Mouse (Mus musculus) kidney, adult 8-10 months (tissue): ENCODE measurements around the gene Efcab3.
A peak's percentile ranks its signal among the peaks of the same experiment; 100 is the strongest.

Experiments
- DNase-seq, 2 experiments: peaks; one replicate each; pipeline ENCODE4 v3.0.0; 2022

Gene Efcab3

DNA sequence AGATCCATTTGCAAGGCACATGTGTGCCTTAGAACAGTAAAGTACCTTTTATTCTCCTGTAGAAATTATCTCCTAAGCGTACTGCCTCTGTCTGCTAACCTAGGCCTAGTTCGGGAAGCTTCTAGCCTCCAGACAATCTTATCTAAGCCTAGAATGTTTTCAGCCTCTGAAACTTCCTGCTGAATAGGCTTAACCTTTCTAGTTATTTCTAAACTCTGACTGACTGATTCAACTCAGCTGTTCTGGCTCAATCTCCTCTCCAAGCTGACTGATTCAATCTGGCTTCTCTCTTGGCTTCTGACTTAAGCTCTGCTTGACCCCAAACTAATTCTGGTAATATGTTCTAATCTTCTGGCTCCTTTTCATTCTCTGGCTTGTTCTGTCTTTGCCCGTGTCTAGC, 86.0 kb downstream of the Efcab3 start:
- DNase-seq: no peak

DNA sequence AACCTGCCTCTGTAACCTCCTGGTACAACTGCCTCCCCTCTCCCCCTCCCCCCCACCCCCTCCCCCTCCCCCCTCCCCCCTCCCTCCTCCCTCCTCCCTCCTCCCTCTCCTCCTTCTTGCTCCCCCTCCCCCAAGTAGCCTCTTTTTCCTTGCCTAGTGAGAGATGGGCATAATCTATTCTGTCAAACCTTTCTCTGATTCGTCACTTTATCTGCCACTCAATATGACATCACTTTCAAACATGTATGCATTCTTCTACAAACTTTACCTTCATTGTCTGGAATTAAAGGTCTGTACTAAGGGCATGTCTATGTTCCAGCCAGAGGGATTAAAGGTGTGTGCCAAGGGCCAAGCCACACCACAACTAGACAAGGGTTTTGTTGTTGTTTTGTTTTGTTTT, 86.4 kb downstream of the Efcab3 start:
- no peak for DNase-seq

DNA sequence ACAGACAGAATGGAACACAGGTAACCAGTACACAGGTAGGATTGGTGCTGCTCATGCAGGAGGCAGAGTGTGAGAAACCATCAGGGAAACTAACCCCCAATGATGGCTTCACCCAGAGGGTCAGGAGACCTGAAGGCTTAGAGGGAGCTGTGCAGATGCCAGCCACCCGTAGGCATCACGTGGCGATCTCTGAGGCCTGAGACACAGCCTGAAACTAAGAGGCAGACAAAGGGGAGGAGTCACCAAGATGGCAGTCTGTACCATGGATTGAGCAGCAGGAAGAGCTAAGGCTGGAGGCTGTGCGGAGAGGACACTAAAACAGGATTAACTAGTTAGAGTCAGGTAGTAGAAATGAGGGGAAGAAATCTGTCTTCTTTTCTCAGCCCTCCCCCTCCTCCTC, 87.3 kb downstream of the Efcab3 start:
- no peak for DNase-seq

GRCm38 (mm10) chr11:105151226-105152016, 88.0 kb downstream of the Efcab3 start:
- no peak for DNase-seq

DNA sequence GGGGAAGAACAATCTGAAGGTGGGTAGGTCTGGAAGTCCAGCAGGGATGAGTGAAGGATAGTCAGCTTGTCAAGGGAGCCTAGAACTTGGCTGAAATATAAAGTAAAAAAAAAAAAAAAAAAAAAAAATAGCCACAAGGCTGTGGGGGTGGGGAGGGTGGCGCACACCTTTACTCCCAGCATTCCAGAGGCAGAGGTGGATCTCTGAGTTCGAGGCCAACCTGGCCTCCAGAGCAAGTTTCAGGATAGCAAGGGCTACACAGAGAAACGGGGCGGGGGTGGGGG, 88.6 kb downstream of the Efcab3 start:
- no peak for DNase-seq

- no peak for DNase-seq
Observed at GRCm38 (mm10) chr11:105152357-105152899, 89.0 kb downstream of the Efcab3 start.

DNA sequence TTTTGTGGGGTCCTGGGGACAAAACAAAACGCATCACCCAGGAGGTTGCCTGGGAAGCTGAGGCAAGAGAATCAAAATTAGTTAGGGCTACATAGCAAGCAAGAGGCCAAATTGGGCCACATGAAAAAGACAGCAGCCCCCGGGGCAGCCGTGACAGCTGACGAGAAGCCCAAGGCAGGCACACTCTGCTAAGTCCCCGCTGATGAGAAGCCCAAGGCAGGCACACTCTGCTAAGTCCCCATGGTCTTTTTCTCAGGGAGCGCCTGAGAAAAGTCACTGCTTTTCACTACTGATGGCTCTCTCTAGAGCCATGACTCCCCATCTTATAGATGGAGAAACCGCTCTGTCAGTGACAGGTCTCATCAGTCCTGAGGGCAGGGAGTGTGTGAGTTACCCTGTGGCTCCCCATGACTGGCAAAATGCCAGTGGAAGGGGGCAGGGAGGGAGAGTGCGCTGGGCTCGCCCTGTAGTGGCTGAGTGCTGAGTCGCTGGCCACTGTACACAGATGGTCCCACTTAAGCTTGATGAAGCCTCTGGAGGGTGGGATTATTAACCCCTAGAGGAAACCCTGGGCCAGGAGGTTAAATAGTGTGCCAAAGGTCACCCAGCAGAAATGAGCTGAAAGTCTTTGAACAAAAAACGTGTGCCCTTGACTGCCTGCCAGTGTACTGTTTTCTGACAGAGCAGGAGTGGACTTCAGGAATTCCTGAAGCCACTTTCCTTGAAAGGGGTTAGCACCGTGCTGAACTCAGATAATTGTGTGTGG, 89.9 kb downstream of the Efcab3 start:
- peak; percentile 50 to 61 for DNase-seq

DNA sequence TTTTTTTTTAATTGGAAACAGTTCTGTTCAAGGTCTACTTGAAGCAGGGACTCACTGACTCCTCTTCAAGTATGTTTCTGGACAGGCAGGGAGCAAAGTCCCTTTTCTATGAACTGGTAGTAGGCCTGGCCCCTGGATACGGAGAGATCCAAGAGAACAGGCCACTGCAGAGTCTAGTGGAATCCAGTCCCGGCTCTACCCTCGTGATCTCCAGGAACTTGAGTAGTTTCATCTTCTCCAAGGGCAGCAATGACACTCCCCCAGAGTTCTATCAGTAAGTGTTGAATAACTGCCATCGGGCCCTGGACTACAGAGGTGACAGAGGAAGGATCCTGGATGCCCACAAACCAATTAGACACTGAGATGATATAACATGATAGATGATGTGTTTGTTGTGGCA, 92.5 kb downstream of the Efcab3 start:
- peak; percentile 63 to 77 for DNase-seq

DNA sequence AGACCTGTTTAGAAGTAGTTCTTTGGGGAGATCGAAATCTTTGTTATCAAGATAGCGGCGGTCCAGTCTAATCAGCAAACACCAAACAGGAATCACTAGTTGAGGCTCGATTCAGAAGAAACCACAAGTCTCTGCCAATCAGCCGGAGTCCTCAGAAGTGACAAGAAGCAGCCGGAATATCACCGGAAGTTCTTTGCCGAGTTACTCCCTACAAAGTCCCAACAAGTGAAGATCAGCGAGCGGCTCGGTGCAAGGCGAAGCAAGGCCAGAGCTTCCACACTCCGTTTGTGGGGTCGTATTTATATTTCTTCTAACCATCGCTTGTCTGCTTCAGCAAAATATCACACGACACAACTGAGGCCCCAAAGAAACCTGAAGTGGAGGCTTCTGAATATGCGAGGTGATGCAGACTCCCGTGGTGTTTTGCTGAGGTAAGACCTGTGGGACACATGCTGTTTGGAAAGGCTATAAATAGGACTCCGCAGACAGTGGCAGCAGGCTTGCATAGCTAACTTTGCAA, 93.4 kb downstream of the Efcab3 start:
- DNase-seq: peak in 1 of 2 experiments; percentile 19

DNA sequence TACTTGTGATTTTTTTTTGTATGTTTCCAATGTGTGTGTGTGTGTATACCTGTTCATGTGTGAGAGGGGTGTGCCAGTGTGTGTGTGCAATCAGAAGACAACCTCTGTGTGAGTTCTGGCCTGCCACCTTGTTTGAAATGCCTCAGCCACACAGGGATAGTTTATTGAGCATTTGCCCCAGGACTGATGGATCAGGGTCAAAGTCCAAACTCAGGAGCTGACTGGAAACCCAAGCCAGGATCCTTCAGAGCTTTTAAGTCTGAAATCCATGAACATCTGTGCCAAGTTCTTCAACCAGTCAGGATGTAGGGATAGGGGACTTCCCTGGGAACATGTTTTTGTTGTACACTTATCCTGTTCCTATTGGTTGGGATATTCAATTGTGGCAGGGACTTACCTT, 94.7 kb downstream of the Efcab3 start:
- peak; percentile 13 to 38 for DNase-seq

DNA sequence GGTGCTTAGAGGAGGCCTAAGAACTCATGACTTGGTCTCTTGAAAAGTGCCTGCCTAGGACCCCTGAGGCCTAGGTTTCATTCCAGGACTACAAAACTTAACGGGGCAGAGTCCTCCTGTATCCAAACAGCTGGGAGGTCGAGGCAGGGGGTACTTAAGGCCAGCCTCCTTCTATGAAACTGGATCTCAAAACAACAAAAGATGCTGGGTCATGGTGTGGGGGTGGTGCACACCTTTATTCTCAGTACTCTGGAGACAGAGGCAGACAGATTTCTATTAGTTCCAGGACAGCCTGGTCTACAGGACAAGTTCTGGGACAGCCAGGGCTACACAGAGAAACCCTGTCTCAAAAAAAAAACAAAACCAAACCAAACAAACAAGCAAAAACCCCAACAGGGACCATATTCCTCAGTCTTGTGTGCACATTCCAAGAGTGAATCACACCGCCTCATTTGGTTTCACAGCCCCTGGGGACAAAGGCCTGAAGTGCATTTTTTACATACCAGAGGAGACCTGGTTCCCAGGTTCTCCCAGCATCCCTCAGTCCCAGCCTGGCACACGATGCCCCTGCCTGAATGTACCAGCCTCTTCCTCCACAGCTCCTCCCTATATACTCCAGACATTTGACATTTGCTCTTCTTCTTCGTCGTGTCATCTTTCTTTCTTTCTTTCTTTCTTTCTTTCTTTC, 96.4 kb downstream of the Efcab3 start:
- DNase-seq: peak in 1 of 2 experiments; percentile 26

DNA sequence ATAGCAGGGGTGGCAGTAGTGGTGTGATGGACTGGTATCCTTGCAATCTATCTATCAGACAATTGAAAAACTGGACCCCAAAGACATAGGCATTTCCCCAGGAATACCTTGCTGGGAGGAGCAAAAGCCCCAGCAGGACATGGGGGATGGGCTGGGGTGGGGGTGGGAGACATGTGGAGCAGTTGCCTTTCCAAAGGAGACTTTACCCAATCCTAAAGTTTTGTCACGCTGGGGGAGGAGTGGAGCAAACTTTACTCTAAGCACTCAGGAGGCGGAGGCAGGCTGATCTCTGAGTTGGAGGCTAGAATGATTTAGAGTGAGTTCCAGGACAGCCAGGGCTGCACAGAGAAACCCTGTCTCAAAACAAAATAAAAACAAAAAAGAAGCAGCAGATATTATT, 98.0 kb downstream of the Efcab3 start:
- no peak for DNase-seq

DNA sequence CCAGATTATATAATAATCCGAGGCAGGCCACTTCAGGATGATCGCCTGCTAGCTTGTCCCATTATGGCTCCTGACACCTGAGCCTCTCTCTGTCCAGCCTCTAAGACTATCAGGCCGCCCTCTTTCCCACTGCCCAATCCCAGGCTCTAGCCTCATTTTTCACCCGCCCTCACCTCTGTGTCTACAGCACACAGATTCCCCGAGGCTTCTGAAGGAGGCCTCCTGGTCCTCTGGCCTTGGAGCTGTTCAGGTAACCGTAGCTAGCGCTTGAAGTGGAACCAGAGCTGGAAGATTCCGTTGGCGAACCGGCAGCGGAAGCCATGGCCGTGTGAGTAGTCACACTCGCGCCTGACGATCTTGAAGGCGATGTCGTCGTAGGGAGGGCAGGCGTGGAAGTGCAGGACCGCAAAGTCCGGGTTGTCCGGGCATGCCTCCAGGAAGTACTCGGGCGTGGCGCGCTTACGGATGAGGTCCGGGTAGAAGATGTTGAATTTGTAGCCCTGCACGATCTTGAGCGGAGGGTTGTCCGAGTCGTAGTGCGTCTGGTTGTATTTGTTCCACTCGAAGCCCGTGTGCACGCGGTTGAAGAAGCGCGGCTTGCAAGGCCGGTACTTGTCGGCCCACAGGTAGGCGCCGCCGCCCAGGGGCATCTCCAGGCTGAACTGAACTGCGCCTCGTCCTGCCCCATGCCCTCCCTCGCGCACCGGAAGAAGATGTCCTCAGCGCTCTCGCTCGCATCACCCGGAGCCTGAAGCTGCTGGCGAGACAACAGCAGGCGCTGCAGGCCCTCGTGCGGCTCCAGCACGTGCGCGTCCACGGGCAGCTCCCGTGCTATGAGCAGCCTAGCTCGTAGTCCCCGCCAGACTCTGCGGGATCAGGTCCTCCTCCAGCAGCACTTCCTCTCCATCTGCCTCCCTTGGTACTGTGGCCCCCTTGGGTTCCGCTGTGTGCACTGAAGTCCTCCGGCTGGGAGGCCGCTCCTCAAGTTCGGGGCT, 101.4 kb downstream of the Efcab3 start:
- DNase-seq: no peak

- no peak for DNase-seq
Observed at GRCm38 (mm10) chr11:105166780-105167179, 103.4 kb downstream of the Efcab3 start.
